ENCODE assay signal across 1 mouse cellular context in genomic region chr11:78260489-78261258, GRCm38 (mm10).
TF ChIP-seq lines count a peak whose summit lies in the region.

No protein-coding gene starts in this region.

TF ChIP-seq in MEL, 35 proteins besides CTCF, POLR2A, EP300 and RAD21 (continued from another document):
- TF ChIP-seq GABPA (IDR thresholded peaks at IDR 0.05; ENCODE audit: low read depth, low read length) (no peak), NRF1 (IDR thresholded peaks at IDR 0.05; ENCODE audit: insufficient read depth, low read depth, low read length, poor library complexity, severe bottlenecking) (no peak), MYB (IDR thresholded peaks at IDR 0.05; ENCODE audit: low read depth, low read length) (no peak), TAL1 (IDR thresholded peaks at IDR 0.05; ENCODE audit: low read length) (no peak), MXI1 (IDR thresholded peaks at IDR 0.05; ENCODE audit: low read depth, low read length) (no peak), ZC3H11A (IDR thresholded peaks at IDR 0.05; ENCODE audit: low read depth, low read length) (no peak), GATA1 (IDR thresholded peaks at IDR 0.05; ENCODE audit: low read depth, low read length) (peak; percentile 93), ZMIZ1 (IDR thresholded peaks at IDR 0.05; ENCODE audit: low read depth, low read length) (no peak), ZNF384 (IDR thresholded peaks at IDR 0.05; ENCODE audit: low read depth, low read length) (peak; percentile 62), E2F4 (IDR thresholded peaks at IDR 0.05; ENCODE audit: borderline replicate concordance, low read depth, low read length) (no peak), MAX (IDR thresholded peaks at IDR 0.05; ENCODE audit: low read length) (no peak), USF2 (IDR thresholded peaks at IDR 0.05; ENCODE audit: borderline replicate concordance in 1 of 2, insufficient read depth in 1 of 2, low read depth in 1 of 2, low read length in 2 of 2) (no peak), RCOR1 (IDR thresholded peaks at IDR 0.05; ENCODE audit: low read depth, low read length) (peak; percentile 88), NELFE (IDR thresholded peaks at IDR 0.05; ENCODE audit: low read depth, low read length) (no peak), USF1 (IDR thresholded peaks at IDR 0.05; ENCODE audit: low read depth, low read length) (no peak), MYC (IDR thresholded peaks at IDR 0.05; ENCODE audit: low read depth, low read length) (0 out of 2 replicates have a peak, but pooled peaks have one; percentile 36), MAZ (IDR thresholded peaks at IDR 0.05; ENCODE audit: low read depth, low read length) (no peak), MAFK (IDR thresholded peaks at IDR 0.05; ENCODE audit: borderline replicate concordance, low read depth, low read length) (peak; percentile 16; the same call in 1 of the 2 replicates), CHD1 (IDR thresholded peaks at IDR 0.05; ENCODE audit: low read depth, low read length) (no peak), TBP (IDR thresholded peaks at IDR 0.05; ENCODE audit: low read depth, low read length) (no peak), ZKSCAN1 (IDR thresholded peaks at IDR 0.05; ENCODE audit: low read depth, low read length) (no peak), ELF1 (IDR thresholded peaks at IDR 0.05; ENCODE audit: low read depth, low read length) (0 out of 2 replicates have a peak, but pooled peaks have one; percentile 24), SMC3 (IDR thresholded peaks at IDR 0.05; ENCODE audit: low read depth, low read length) (no peak), UBTF (IDR thresholded peaks at IDR 0.05; ENCODE audit: borderline replicate concordance, insufficient read depth, low read depth, low read length) (no peak), KAT2A (conservative IDR thresholded peaks at IDR 0.05; ENCODE audit: low read depth, low read length) (no peak), ETS1 (IDR thresholded peaks at IDR 0.05; ENCODE audit: low read depth, low read length) (peak; percentile 90), CHD2 (IDR thresholded peaks at IDR 0.05; ENCODE audit: low read length) (no peak), BHLHE40 (IDR thresholded peaks at IDR 0.05; ENCODE audit: borderline replicate concordance, low read depth, low read length) (no peak), SIN3A (IDR thresholded peaks at IDR 0.05; ENCODE audit: low read length) (peak; percentile 56; the same call in 1 of the 2 replicates), TCF12 (IDR thresholded peaks at IDR 0.05; ENCODE audit: low read depth, low read length) (peak; percentile 47; the same call in 1 of the 2 replicates)
